Mouse (Mus musculus): ENCODE measurements around the gene Tnfrsf9. TPM values are rescaled to one million over a fixed set of nuclear protein-coding genes. Genes with fewer than 3 reads are reported as not detected.
A peak's percentile ranks its signal among the peaks of the same experiment; 100 is the strongest.
"Not testable (repeated sequence)": the region's sequence is repeated elsewhere in the genome, so short reads cannot be mapped to it uniquely, and the experiment has no call there.

The Tnfrsf9 gene
- polyA plus RNA-seq (2017; shearing (Covaris generic)) = 100 to 1,000 TPM; 103 to 140 TPM

GRCm38 (mm10) chr4:150914290-150914733, at the start of gene Tnfrsf9, which contains the start of gene Park7:
TSS of gene Tnfrsf9 (plus strand) at chr4:150914562.
TSS of gene Park7 (minus strand) at chr4:150914437.
- ATAC-seq = peak; percentile 63

- no peak for ATAC-seq
These were observed 49.0 kb upstream of the Tnfrsf9 start for GRCm38 (mm10) chr4:150865371-150865770.

- no peak for ATAC-seq
These were observed 48.3 kb upstream of the Tnfrsf9 start for GRCm38 (mm10) chr4:150866069-150866468.

GRCm38 (mm10) chr4:150866494-150866893, 47.9 kb upstream of the Tnfrsf9 start:
- ATAC-seq = no peak

GRCm38 (mm10) chr4:150868161-150868560, 46.2 kb upstream of the Tnfrsf9 start:
- ATAC-seq = no peak

GRCm38 (mm10) chr4:150868859-150869258, 45.5 kb upstream of the Tnfrsf9 start:
- no peak for ATAC-seq

GRCm38 (mm10) chr4:150869276-150870197, 44.8 kb upstream of the Tnfrsf9 start:
- no peak for ATAC-seq

GRCm38 (mm10) chr4:150870963-150871391, 43.4 kb upstream of the Tnfrsf9 start:
- ATAC-seq = no peak

- no peak for ATAC-seq
These were observed 42.8 kb upstream of the Tnfrsf9 start for GRCm38 (mm10) chr4:150871392-150872138.

- ATAC-seq = no peak
These were observed 42.2 kb upstream of the Tnfrsf9 start for GRCm38 (mm10) chr4:150872139-150872651.

GRCm38 (mm10) chr4:150872681-150873080, 41.7 kb upstream of the Tnfrsf9 start:
- ATAC-seq = no peak

GRCm38 (mm10) chr4:150874416-150874815, 39.9 kb upstream of the Tnfrsf9 start:
- ATAC-seq = not testable (repeated sequence)

GRCm38 (mm10) chr4:150875393-150875792, 39.0 kb upstream of the Tnfrsf9 start:
- ATAC-seq = no peak

- ATAC-seq = no peak
These were observed 34.7 kb upstream of the Tnfrsf9 start for GRCm38 (mm10) chr4:150879631-150880030.

GRCm38 (mm10) chr4:150880364-150880763, 34.0 kb upstream of the Tnfrsf9 start:
- ATAC-seq = no peak

GRCm38 (mm10) chr4:150882632-150883031, 31.7 kb upstream of the Tnfrsf9 start:
- no peak for ATAC-seq

GRCm38 (mm10) chr4:150887903-150888302, 26.5 kb upstream of the Tnfrsf9 start:
- ATAC-seq = no peak

GRCm38 (mm10) chr4:150888492-150888891, 25.9 kb upstream of the Tnfrsf9 start:
- no peak for ATAC-seq

- no peak for ATAC-seq
These were observed 24.9 kb upstream of the Tnfrsf9 start for GRCm38 (mm10) chr4:150889273-150889954.

GRCm38 (mm10) chr4:150889955-150890315, 24.4 kb upstream of the Tnfrsf9 start:
- ATAC-seq = no peak

- no peak for ATAC-seq
These were observed 23.1 kb upstream of the Tnfrsf9 start for GRCm38 (mm10) chr4:150891308-150891707.

GRCm38 (mm10) chr4:150894718-150895501, 19.5 kb upstream of the Tnfrsf9 start:
- ATAC-seq = no peak

All from activated CD4-positive, CD25-positive, alpha-beta regulatory T cell, adult 4 months (primary cell).